Mouse (Mus musculus): ENCODE data around the gene Pde7b. TPM values are rescaled to one million over a fixed set of nuclear protein-coding genes. Genes with fewer than 3 reads are reported as not detected.

The Pde7b gene
- polyA plus RNA-seq, 1 experiment from 2014 or later, result 2.3 TPM

DNA sequence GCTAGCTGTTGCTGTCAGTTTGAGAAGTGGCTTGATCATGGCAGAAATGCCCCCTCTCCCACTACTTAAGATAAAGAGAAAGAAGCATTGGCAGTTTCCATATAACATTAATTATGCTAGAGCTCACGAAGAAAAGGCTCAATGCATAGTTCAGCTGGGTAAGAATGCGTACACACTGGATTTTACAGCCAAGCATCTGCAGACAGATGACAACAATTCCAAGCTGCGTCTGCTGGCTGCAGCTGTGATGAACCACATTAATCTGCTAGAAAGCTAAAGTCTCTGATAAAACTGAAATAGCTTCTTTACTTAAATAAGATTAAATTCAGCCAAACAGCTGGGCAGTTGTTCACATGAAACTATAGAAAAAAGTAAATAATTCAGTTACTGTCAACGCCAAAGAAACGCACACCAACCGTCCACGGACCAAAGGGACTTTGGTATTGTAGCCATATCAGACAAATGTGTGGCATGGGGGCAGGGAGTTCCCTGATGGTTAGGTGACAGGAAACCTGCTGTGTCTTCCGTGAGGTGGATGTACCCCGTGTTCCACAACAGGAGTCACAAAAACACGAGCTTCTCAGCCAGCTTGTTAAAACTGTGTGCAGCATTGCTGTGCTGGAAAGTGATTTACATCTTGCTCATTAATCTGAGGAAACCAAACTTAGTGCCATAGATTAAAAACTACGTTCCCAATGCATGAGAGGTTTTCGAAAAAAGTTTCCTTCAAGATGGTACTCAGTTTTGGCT, 326.1 kb downstream of the Pde7b start:
- no peaks in the 10 kb centered on the region for H3K36me3 ChIP-seq (ENCODE audit: control insufficient read depth, insufficient read depth, low read length)
- no peak for DNase-seq (ENCODE audit: low spot score)
- no peak overlapping the region for H3K27ac ChIP-seq (replicated peaks)
- whole genome bisulfite sequencing, result 29% methylated on average over 12 of the region's 12 CpGs
- H3K4me3 ChIP-seq (ENCODE audit: low read depth, low read length), result no peak overlapping the region
- no peaks in the 10 kb centered on the region for H3K27me3 ChIP-seq (ENCODE audit: control insufficient read depth, insufficient read depth, low read length)
- no peak overlapping the region for H3K9ac ChIP-seq (ENCODE audit: low read length)
- no peaks in the 10 kb centered on the region for H3K4me1 ChIP-seq (replicated peaks; ENCODE audit: control insufficient read depth, insufficient read depth)
- no peak for ATAC-seq (ENCODE audit: low FRiP score, low TSS enrichment)
- no peaks in the 10 kb centered on the region for H3K9me3 ChIP-seq (ENCODE audit: control insufficient read depth, low read length)
- H3K4me2 ChIP-seq (replicated peaks; ENCODE audit: low read depth), result peak overlapping the region; percentile 1; the same call in 1 of the 2 replicates
- TF ChIP-seq EP300 (optimal IDR thresholded peaks at IDR 0.05) (no peak), CTCF (IDR thresholded peaks at IDR 0.05; ENCODE audit: low read depth) (no peak)

GRCm38 (mm10) chr10:20398224-20398623, 326.7 kb downstream of the Pde7b start:
- no peak for DNase-seq (ENCODE audit: low spot score)
- no peaks in the 10 kb centered on the region for H3K27me3 ChIP-seq (ENCODE audit: control insufficient read depth, insufficient read depth, low read length)
- H3K4me1 ChIP-seq (replicated peaks; ENCODE audit: control insufficient read depth, insufficient read depth), result no peaks in the 10 kb centered on the region
- H3K27ac ChIP-seq (replicated peaks), result no peak overlapping the region
- peak overlapping the region; percentile 1; the same call in 1 of the 2 replicates for H3K4me2 ChIP-seq (replicated peaks; ENCODE audit: low read depth)
- WGBS, result 46% methylated on average over 6 of the region's 6 CpGs
- H3K4me3 ChIP-seq (ENCODE audit: low read depth, low read length), result no peak overlapping the region
- no peaks in the 10 kb centered on the region for H3K9me3 ChIP-seq (ENCODE audit: control insufficient read depth, low read length)
- no peak overlapping the region for H3K9ac ChIP-seq (ENCODE audit: low read length)
- no peaks in the 10 kb centered on the region for H3K36me3 ChIP-seq (ENCODE audit: control insufficient read depth, insufficient read depth, low read length)
- ATAC-seq (ENCODE audit: low FRiP score, low TSS enrichment), result no peak
- TF ChIP-seq EP300 (optimal IDR thresholded peaks at IDR 0.05), result no peak
- TF ChIP-seq CTCF (IDR thresholded peaks at IDR 0.05; ENCODE audit: low read depth), result no peak

DNA sequence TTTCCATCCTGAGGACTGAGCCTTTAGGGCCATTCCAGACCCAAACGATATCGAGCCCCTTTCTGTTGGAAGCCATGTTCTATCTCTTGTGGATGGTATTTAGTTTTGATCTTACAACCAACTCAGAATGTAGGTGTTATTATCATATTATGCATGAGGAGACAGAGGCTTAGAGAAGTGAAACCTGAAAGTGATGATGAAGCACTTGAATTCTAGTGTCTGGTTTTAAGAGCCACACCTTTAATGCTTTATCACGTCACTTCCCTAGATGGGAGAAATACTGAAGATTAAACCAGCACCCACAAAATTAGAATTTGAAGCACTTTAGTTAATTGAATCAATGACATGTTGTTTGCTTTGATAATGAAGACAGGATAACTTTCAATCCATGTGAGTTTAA, 329.1 kb downstream of the Pde7b start:
- Histone ChIP-seq H3K4me3 (ENCODE audit: low read depth, low read length) (no peak overlapping the region), H3K9ac (ENCODE audit: low read length) (no peak overlapping the region), H3K4me2 (replicated peaks; ENCODE audit: low read depth) (no peak overlapping the region), H3K27ac (replicated peaks) (no peak overlapping the region), H3K4me1 (replicated peaks; ENCODE audit: control insufficient read depth, insufficient read depth) (no peaks in the 10 kb centered on the region), H3K36me3 (ENCODE audit: control insufficient read depth, insufficient read depth, low read length) (no peaks in the 10 kb centered on the region), H3K27me3 (ENCODE audit: control insufficient read depth, insufficient read depth, low read length) (no peaks in the 10 kb centered on the region), H3K9me3 (ENCODE audit: control insufficient read depth, low read length) (no peaks in the 10 kb centered on the region)
- DNase-seq (ENCODE audit: low spot score), result no peak
- TF ChIP-seq EP300 (optimal IDR thresholded peaks at IDR 0.05) (no peak), CTCF (IDR thresholded peaks at IDR 0.05; ENCODE audit: low read depth) (no peak)
- WGBS, result 93% methylated on average over 3 of the region's 3 CpGs
- no peak for ATAC-seq (ENCODE audit: low FRiP score, low TSS enrichment)

- no peak overlapping the region for H3K4me3 ChIP-seq (ENCODE audit: low read depth, low read length)
- no peaks in the 10 kb centered on the region for H3K9me3 ChIP-seq (ENCODE audit: control insufficient read depth, low read length)
- TF ChIP-seq CTCF (IDR thresholded peaks at IDR 0.05; ENCODE audit: low read depth), result no peak
- no peak for TF ChIP-seq EP300 (optimal IDR thresholded peaks at IDR 0.05)
- no peaks in the 10 kb centered on the region for H3K36me3 ChIP-seq (ENCODE audit: control insufficient read depth, insufficient read depth, low read length)
- WGBS, result 17% methylated on average over 5 of the region's 5 CpGs
- H3K9ac ChIP-seq (ENCODE audit: low read length), result no peak overlapping the region
- H3K4me2 ChIP-seq (replicated peaks; ENCODE audit: low read depth), result no peak overlapping the region
- H3K4me1 ChIP-seq (replicated peaks; ENCODE audit: control insufficient read depth, insufficient read depth), result no peaks in the 10 kb centered on the region
- no peak for ATAC-seq (ENCODE audit: low FRiP score, low TSS enrichment)
- DNase-seq (ENCODE audit: low spot score), result no peak
- no peaks in the 10 kb centered on the region for H3K27me3 ChIP-seq (ENCODE audit: control insufficient read depth, insufficient read depth, low read length)
- H3K27ac ChIP-seq (replicated peaks), result no peak overlapping the region
Measured at GRCm38 (mm10) chr10:20394815-20395214, 330.1 kb downstream of the Pde7b start.

DNA sequence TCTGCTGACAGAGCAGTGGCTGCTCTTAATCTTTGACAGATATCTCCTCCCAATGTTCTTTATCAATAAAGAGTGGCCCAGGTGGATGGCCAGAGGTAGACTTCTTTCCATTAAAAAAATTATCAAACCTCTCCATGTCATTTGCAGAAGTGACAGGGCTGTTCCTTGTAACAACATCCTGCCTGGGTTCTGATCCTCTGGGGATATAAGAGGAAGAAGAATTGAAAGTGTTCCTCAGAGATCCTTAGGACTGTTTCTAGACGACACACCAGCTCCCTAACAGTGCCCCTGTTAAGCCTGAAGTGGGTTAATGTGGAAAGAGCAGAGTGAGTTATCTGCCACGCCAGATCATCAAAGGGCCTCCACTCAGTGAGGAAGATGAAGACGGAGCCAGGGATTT, 334.3 kb downstream of the Pde7b start:
- no peak overlapping the region for H3K27ac ChIP-seq (replicated peaks)
- H3K4me3 ChIP-seq (ENCODE audit: low read depth, low read length), result no peak overlapping the region
- DNase-seq (ENCODE audit: low spot score) (no peak), ATAC-seq (ENCODE audit: low FRiP score, low TSS enrichment) (no peak)
- TF ChIP-seq EP300 (optimal IDR thresholded peaks at IDR 0.05) (no peak), CTCF (IDR thresholded peaks at IDR 0.05; ENCODE audit: low read depth) (no peak)
- H3K4me1 ChIP-seq (replicated peaks; ENCODE audit: control insufficient read depth, insufficient read depth), result no peaks in the 10 kb centered on the region
- no peaks in the 10 kb centered on the region for H3K9me3 ChIP-seq (ENCODE audit: control insufficient read depth, low read length)
- H3K4me2 ChIP-seq (replicated peaks; ENCODE audit: low read depth), result no peak overlapping the region
- H3K36me3 ChIP-seq (ENCODE audit: control insufficient read depth, insufficient read depth, low read length), result no peaks in the 10 kb centered on the region
- no peak overlapping the region for H3K9ac ChIP-seq (ENCODE audit: low read length)
- no peaks in the 10 kb centered on the region for H3K27me3 ChIP-seq (ENCODE audit: control insufficient read depth, insufficient read depth, low read length)
- 61% methylated on average over 3 of the region's 3 CpGs for WGBS

GRCm38 (mm10) chr10:20382807-20383419, 342.0 kb downstream of the Pde7b start:
- WGBS, result 72% methylated on average over 6 of the region's 6 CpGs
- Histone ChIP-seq H3K4me2 (replicated peaks; ENCODE audit: low read depth) (no peak overlapping the region), H3K27me3 (ENCODE audit: control insufficient read depth, insufficient read depth, low read length) (no peaks in the 10 kb centered on the region), H3K9me3 (ENCODE audit: control insufficient read depth, low read length) (no peaks in the 10 kb centered on the region), H3K27ac (replicated peaks) (no peak overlapping the region), H3K9ac (ENCODE audit: low read length) (no peak overlapping the region), H3K36me3 (ENCODE audit: control insufficient read depth, insufficient read depth, low read length) (no peaks in the 10 kb centered on the region), H3K4me3 (ENCODE audit: low read depth, low read length) (no peak overlapping the region), H3K4me1 (replicated peaks; ENCODE audit: control insufficient read depth, insufficient read depth) (0 out of 2 replicates have a peak, but pooled peaks cover 3% of the 10 kb centered on the region)
- ATAC-seq (ENCODE audit: low FRiP score, low TSS enrichment), result no peak
- no peak for TF ChIP-seq EP300 (optimal IDR thresholded peaks at IDR 0.05)
- 0 out of 2 replicates have a peak, but pooled peaks have one; percentile 16 for TF ChIP-seq CTCF (IDR thresholded peaks at IDR 0.05; ENCODE audit: low read depth)
- DNase-seq (ENCODE audit: low spot score), result no peak
